Mouse (Mus musculus): ENCODE data around the gene Chrna9. TPM values are rescaled to one million over a fixed set of nuclear protein-coding genes. Genes with fewer than 3 reads are reported as not detected.

Gene Chrna9
- polyA plus RNA-seq (2014; fragmentation: Nextera tagmentation; extraction: Ambion mirVana): not detected in 2 replicates

GRCm38 (mm10) chr5:65934783-65935182 is at the start of gene Chrna9:
Chrna9 (plus strand) TSS chr5:65934921.
- Histone ChIP-seq H3K9ac (ENCODE audit: low read length) (no peak within 1 kb of the TSS), H3K27ac (ENCODE audit: low read depth) (no peak within 1 kb of the TSS), H3K36me3 (ENCODE audit: control insufficient read depth, insufficient read depth, low read length) (no peaks in the 10 kb centered on the region), H3K9me3 (ENCODE audit: control insufficient read depth, low read length) (no peaks in the 10 kb centered on the region), H3K27me3 (replicated peaks; ENCODE audit: control insufficient read depth, insufficient read depth, low read length) (no peaks in the 10 kb centered on the region), H3K4me2 (ENCODE audit: low read length) (no peak within 1 kb of the TSS), H3K4me1 (replicated peaks; ENCODE audit: control insufficient read depth, insufficient read depth, low read length) (no peaks in the 10 kb centered on the region), H3K4me3 (ENCODE audit: low read depth, low read length) (no peak within 1 kb of the TSS)
- DNase-seq (ENCODE audit: low spot score): no peak
- no peak for ATAC-seq (replicated peaks; ENCODE audit: low FRiP score, low TSS enrichment, low read depth)
- 82% methylated on average over 5 of the region's 5 CpGs for WGBS

- Histone ChIP-seq H3K4me1 (replicated peaks; ENCODE audit: control insufficient read depth, insufficient read depth, low read length) (no peaks in the 10 kb centered on the region), H3K27ac (ENCODE audit: low read depth) (no peak overlapping the region), H3K4me2 (ENCODE audit: low read length) (no peak overlapping the region), H3K27me3 (replicated peaks; ENCODE audit: control insufficient read depth, insufficient read depth, low read length) (no peaks in the 10 kb centered on the region), H3K4me3 (ENCODE audit: low read depth, low read length) (no peak overlapping the region), H3K9ac (ENCODE audit: low read length) (no peak overlapping the region), H3K9me3 (ENCODE audit: control insufficient read depth, low read length) (no peaks in the 10 kb centered on the region), H3K36me3 (ENCODE audit: control insufficient read depth, insufficient read depth, low read length) (no peaks in the 10 kb centered on the region)
- no peak for ATAC-seq (replicated peaks; ENCODE audit: low FRiP score, low TSS enrichment, low read depth)
- WGBS: 90% methylated on average over 15 of the region's 15 CpGs
- no peak for DNase-seq (ENCODE audit: low spot score)
These were observed 48.9 kb upstream of the Chrna9 start for GRCm38 (mm10) chr5:65885699-65886443.

- ATAC-seq (replicated peaks; ENCODE audit: low FRiP score, low TSS enrichment, low read depth) (no peak), DNase-seq (ENCODE audit: low spot score) (no peak)
- WGBS: 87% methylated on average over 5 of the region's 5 CpGs
- Histone ChIP-seq H3K9ac (ENCODE audit: low read length) (no peak overlapping the region), H3K27ac (ENCODE audit: low read depth) (peak overlapping the region; percentile 57; the same call in 1 of the 2 replicates), H3K36me3 (ENCODE audit: control insufficient read depth, insufficient read depth, low read length) (no peaks in the 10 kb centered on the region), H3K27me3 (replicated peaks; ENCODE audit: control insufficient read depth, insufficient read depth, low read length) (no peaks in the 10 kb centered on the region), H3K4me2 (ENCODE audit: low read length) (no peak overlapping the region), H3K4me3 (ENCODE audit: low read depth, low read length) (no peak overlapping the region), H3K9me3 (ENCODE audit: control insufficient read depth, low read length) (no peaks in the 10 kb centered on the region), H3K4me1 (replicated peaks; ENCODE audit: control insufficient read depth, insufficient read depth, low read length) (no peaks in the 10 kb centered on the region)
These were observed 46.6 kb upstream of the Chrna9 start for GRCm38 (mm10) chr5:65888102-65888501.

- H3K27me3 ChIP-seq (replicated peaks; ENCODE audit: control insufficient read depth, insufficient read depth, low read length): no peaks in the 10 kb centered on the region
- H3K9ac ChIP-seq (ENCODE audit: low read length): no peak overlapping the region
- no peak overlapping the region for H3K4me2 ChIP-seq (ENCODE audit: low read length)
- 57% methylated on average over 5 of the region's 5 CpGs for WGBS
- no peaks in the 10 kb centered on the region for H3K4me1 ChIP-seq (replicated peaks; ENCODE audit: control insufficient read depth, insufficient read depth, low read length)
- ATAC-seq (replicated peaks; ENCODE audit: low FRiP score, low TSS enrichment, low read depth) (no peak), DNase-seq (ENCODE audit: low spot score) (no peak)
- H3K36me3 ChIP-seq (ENCODE audit: control insufficient read depth, insufficient read depth, low read length): no peaks in the 10 kb centered on the region
- no peaks in the 10 kb centered on the region for H3K9me3 ChIP-seq (ENCODE audit: control insufficient read depth, low read length)
- H3K27ac ChIP-seq (ENCODE audit: low read depth): peak overlapping the region; percentile 57
- no peak overlapping the region for H3K4me3 ChIP-seq (ENCODE audit: low read depth, low read length)
These were observed 45.7 kb upstream of the Chrna9 start for GRCm38 (mm10) chr5:65888998-65889397.

GRCm38 (mm10) chr5:65891251-65891826 is 43.4 kb upstream of the Chrna9 start:
- DNase-seq (ENCODE audit: low spot score): no peak
- no peak for ATAC-seq (replicated peaks; ENCODE audit: low FRiP score, low TSS enrichment, low read depth)
- no peak overlapping the region for H3K9ac ChIP-seq (ENCODE audit: low read length)
- no peak overlapping the region for H3K4me3 ChIP-seq (ENCODE audit: low read depth, low read length)
- H3K4me2 ChIP-seq (ENCODE audit: low read length): no peak overlapping the region
- H3K27me3 ChIP-seq (replicated peaks; ENCODE audit: control insufficient read depth, insufficient read depth, low read length): no peaks in the 10 kb centered on the region
- no peaks in the 10 kb centered on the region for H3K4me1 ChIP-seq (replicated peaks; ENCODE audit: control insufficient read depth, insufficient read depth, low read length)
- WGBS: 93% methylated on average over 14 of the region's 14 CpGs
- H3K27ac ChIP-seq (ENCODE audit: low read depth): no peak overlapping the region
- H3K36me3 ChIP-seq (ENCODE audit: control insufficient read depth, insufficient read depth, low read length): no peaks in the 10 kb centered on the region
- no peaks in the 10 kb centered on the region for H3K9me3 ChIP-seq (ENCODE audit: control insufficient read depth, low read length)

- H3K9ac ChIP-seq (ENCODE audit: low read length): no peak overlapping the region
- H3K4me3 ChIP-seq (ENCODE audit: low read depth, low read length): no peak overlapping the region
- H3K36me3 ChIP-seq (ENCODE audit: control insufficient read depth, insufficient read depth, low read length): no peaks in the 10 kb centered on the region
- H3K27me3 ChIP-seq (replicated peaks; ENCODE audit: control insufficient read depth, insufficient read depth, low read length): no peaks in the 10 kb centered on the region
- WGBS: 87% methylated on average over 6 of the region's 6 CpGs
- H3K9me3 ChIP-seq (ENCODE audit: control insufficient read depth, low read length): no peaks in the 10 kb centered on the region
- H3K4me2 ChIP-seq (ENCODE audit: low read length): no peak overlapping the region
- H3K4me1 ChIP-seq (replicated peaks; ENCODE audit: control insufficient read depth, insufficient read depth, low read length): no peaks in the 10 kb centered on the region
- no peak for DNase-seq (ENCODE audit: low spot score)
- no peak overlapping the region for H3K27ac ChIP-seq (ENCODE audit: low read depth)
- ATAC-seq (replicated peaks; ENCODE audit: low FRiP score, low TSS enrichment, low read depth): no peak
These were observed 39.5 kb upstream of the Chrna9 start for GRCm38 (mm10) chr5:65895121-65895692.

GRCm38 (mm10) chr5:65895764-65896163 is 39.0 kb upstream of the Chrna9 start:
- no peak overlapping the region for H3K27ac ChIP-seq (ENCODE audit: low read depth)
- ATAC-seq (replicated peaks; ENCODE audit: low FRiP score, low TSS enrichment, low read depth): no peak
- no peaks in the 10 kb centered on the region for H3K9me3 ChIP-seq (ENCODE audit: control insufficient read depth, low read length)
- H3K36me3 ChIP-seq (ENCODE audit: control insufficient read depth, insufficient read depth, low read length): no peaks in the 10 kb centered on the region
- H3K4me3 ChIP-seq (ENCODE audit: low read depth, low read length): no peak overlapping the region
- no peaks in the 10 kb centered on the region for H3K4me1 ChIP-seq (replicated peaks; ENCODE audit: control insufficient read depth, insufficient read depth, low read length)
- WGBS: 88% methylated on average over 7 of the region's 7 CpGs
- DNase-seq (ENCODE audit: low spot score): no peak
- H3K9ac ChIP-seq (ENCODE audit: low read length): no peak overlapping the region
- H3K4me2 ChIP-seq (ENCODE audit: low read length): no peak overlapping the region
- no peaks in the 10 kb centered on the region for H3K27me3 ChIP-seq (replicated peaks; ENCODE audit: control insufficient read depth, insufficient read depth, low read length)

- H3K27ac ChIP-seq (ENCODE audit: low read depth): no peak overlapping the region
- H3K4me2 ChIP-seq (ENCODE audit: low read length): no peak overlapping the region
- no peaks in the 10 kb centered on the region for H3K27me3 ChIP-seq (replicated peaks; ENCODE audit: control insufficient read depth, insufficient read depth, low read length)
- WGBS: 83% methylated on average over 2 of the region's 2 CpGs
- no peaks in the 10 kb centered on the region for H3K4me1 ChIP-seq (replicated peaks; ENCODE audit: control insufficient read depth, insufficient read depth, low read length)
- H3K9me3 ChIP-seq (ENCODE audit: control insufficient read depth, low read length): no peaks in the 10 kb centered on the region
- H3K4me3 ChIP-seq (ENCODE audit: low read depth, low read length): no peak overlapping the region
- DNase-seq (ENCODE audit: low spot score) (no peak), ATAC-seq (replicated peaks; ENCODE audit: low FRiP score, low TSS enrichment, low read depth) (no peak)
- no peak overlapping the region for H3K9ac ChIP-seq (ENCODE audit: low read length)
- no peaks in the 10 kb centered on the region for H3K36me3 ChIP-seq (ENCODE audit: control insufficient read depth, insufficient read depth, low read length)
These were observed 37.0 kb upstream of the Chrna9 start for GRCm38 (mm10) chr5:65897731-65898130.
